28 mouse cellular contexts compared by ENCODE assay signal in the genomic region with DNA sequence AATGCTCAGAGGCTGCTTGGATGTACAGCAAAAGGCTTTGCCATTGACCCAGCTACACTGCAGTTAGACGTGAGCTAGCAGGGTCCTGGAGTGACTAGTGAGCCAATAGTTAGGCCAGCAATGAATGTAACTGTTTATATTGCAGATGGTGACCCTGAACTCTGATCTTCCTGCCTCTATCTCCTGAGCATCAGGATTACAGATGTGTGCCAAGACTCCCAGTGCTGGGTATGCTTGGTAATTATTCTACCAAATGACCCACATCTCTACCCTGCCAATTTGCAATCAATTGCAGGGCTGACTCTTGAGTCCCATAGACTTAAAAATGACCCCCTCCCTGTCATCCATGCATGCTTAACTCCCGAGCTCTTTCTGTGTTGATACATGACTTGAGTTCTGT.
A peak's percentile ranks its signal among the peaks of the same experiment; 100 is the strongest.
DNase-seq lines count a peak whose midpoint lies in the region; ATAC-seq lines count a peak whose summit lies in the region.
"Had no signal": no experiment of that assay in that cellular context is flagged by ENCODE, and none has a peak within 500 bp of the region (broad histone marks: within the 10 kb centered on the region; RNA-seq: fewer than 3 reads in every experiment).

No protein-coding gene starts in this region.

- H3K27ac ChIP-seq in embryonic facial prominence, embryonic 13.5 days = no peak overlapping the region
- no peak overlapping the region for H3K27ac ChIP-seq in embryonic facial prominence, embryonic 10.5 days (replicated peaks)
- peak overlapping the region; percentile 59 for H3K27ac ChIP-seq in liver, embryonic 12.5 days
- peak overlapping the region; percentile 58 for H3K27ac ChIP-seq in liver, embryonic 16.5 days (ENCODE audit: low read length)
- H3K27ac ChIP-seq in hindbrain, embryonic 16.5 days (ENCODE audit: low read depth, low read length) = no peak overlapping the region
- H3K27ac ChIP-seq: embryonic facial prominence, embryonic 12.5 days; embryonic facial prominence, embryonic 15.5 days; forebrain, embryonic 13.5 days; forebrain, embryonic 15.5 days had no signal

- no peak for ATAC-seq in embryonic facial prominence, embryonic 13.5 days (ENCODE audit: insufficient number of reproducible peaks, insufficient read depth, low FRiP score, low TSS enrichment, low read depth)
- ATAC-seq in liver, embryonic 12.5 days = no peak
- ATAC-seq in liver, embryonic 16.5 days (ENCODE audit: low read depth) = no peak
- no peak for ATAC-seq in hindbrain, embryonic 16.5 days
- ATAC-seq: activated CD4-positive, CD25-positive, alpha-beta regulatory T cell, adult 4 months; CD4-positive, CD25-positive, alpha-beta regulatory T cell, adult 4 months; forebrain, embryonic 13.5 days; forebrain, embryonic 15.5 days; forebrain, postnatal 0 days; Patski had no signal

- no peak for DNase-seq in embryonic facial prominence, embryonic 10.5 days (ENCODE audit: low spot score)
- DNase-seq in liver = no peak
- DNase-seq in frontal cortex, postnatal 36 days (ENCODE audit: low spot score in 2 of 2) = no peak
- DNase-seq: adrenal gland, adult 8-10 months; adrenal gland, postnatal 25 days; B cell, adult 2 months; cerebellum, adult 11 months; cerebellum, adult 18-20 months; cerebellum, adult 8-10 months; cerebellum, adult 9-11 months; cerebellum, postnatal 14 days; cerebellum, postnatal 36 days; embryo, embryonic 11 days; forebrain, postnatal 0 days had no signal

- H3K9me3 ChIP-seq in embryonic facial prominence, embryonic 13.5 days = no peaks in the 10 kb centered on the region
- no peaks in the 10 kb centered on the region for H3K9me3 ChIP-seq in embryonic facial prominence, embryonic 10.5 days
- no peaks in the 10 kb centered on the region for H3K9me3 ChIP-seq in liver, embryonic 12.5 days (replicated peaks)
- no peaks in the 10 kb centered on the region for H3K9me3 ChIP-seq in liver, embryonic 16.5 days (replicated peaks; ENCODE audit: control insufficient read depth, low read length)
- no peaks in the 10 kb centered on the region for H3K9me3 ChIP-seq in hindbrain, embryonic 16.5 days (ENCODE audit: control insufficient read depth, low read length)
- H3K9me3 ChIP-seq: embryonic facial prominence, embryonic 12.5 days; embryonic facial prominence, embryonic 15.5 days; forebrain, embryonic 13.5 days; forebrain, embryonic 15.5 days had no signal

- no peaks in the 10 kb centered on the region for H3K36me3 ChIP-seq in embryonic facial prominence, embryonic 13.5 days
- no peaks in the 10 kb centered on the region for H3K36me3 ChIP-seq in embryonic facial prominence, embryonic 10.5 days (replicated peaks)
- H3K36me3 ChIP-seq in liver, embryonic 12.5 days = no peaks in the 10 kb centered on the region
- no peaks in the 10 kb centered on the region for H3K36me3 ChIP-seq in liver, embryonic 16.5 days (ENCODE audit: control insufficient read depth, insufficient read depth)
- no peaks in the 10 kb centered on the region for H3K36me3 ChIP-seq in hindbrain, embryonic 16.5 days (ENCODE audit: control insufficient read depth, insufficient read depth, low read length)
- H3K36me3 ChIP-seq: embryonic facial prominence, embryonic 12.5 days; embryonic facial prominence, embryonic 15.5 days; forebrain, embryonic 15.5 days; G1E had no signal

- H3K27me3 ChIP-seq in embryonic facial prominence, embryonic 13.5 days = peaks cover 1% of the 10 kb centered on the region
- H3K27me3 ChIP-seq in embryonic facial prominence, embryonic 10.5 days (replicated peaks; ENCODE audit: low read depth, poor library complexity, severe bottlenecking) = peaks cover 3% of the 10 kb centered on the region; the same call in 1 of the 2 replicates
- H3K27me3 ChIP-seq in liver, embryonic 12.5 days (replicated peaks) = peaks cover 2% of the 10 kb centered on the region; the same call in 1 of the 2 replicates
- no peaks in the 10 kb centered on the region for H3K27me3 ChIP-seq in liver, embryonic 16.5 days (ENCODE audit: control insufficient read depth, insufficient read depth, low read depth, low read length)
- no peaks in the 10 kb centered on the region for H3K27me3 ChIP-seq in hindbrain, embryonic 16.5 days (replicated peaks; ENCODE audit: control insufficient read depth, insufficient read depth, low read length)
- H3K27me3 ChIP-seq: CH12.LX; embryonic facial prominence, embryonic 12.5 days; embryonic facial prominence, embryonic 15.5 days; forebrain, embryonic 15.5 days; Patski had no signal

- no peak overlapping the region for H3K4me2 ChIP-seq in embryonic facial prominence, embryonic 13.5 days
- no peak overlapping the region for H3K4me2 ChIP-seq in liver, embryonic 12.5 days
- no peak overlapping the region for H3K4me2 ChIP-seq in liver, embryonic 16.5 days (ENCODE audit: low read depth, low read length)
- H3K4me2 ChIP-seq in hindbrain, embryonic 16.5 days (ENCODE audit: low read length) = no peak overlapping the region
- H3K4me2 ChIP-seq: embryonic facial prominence, embryonic 12.5 days; embryonic facial prominence, embryonic 15.5 days; forebrain, embryonic 13.5 days; forebrain, embryonic 15.5 days had no signal

- no peak overlapping the region for H3K4me3 ChIP-seq in embryonic facial prominence, embryonic 13.5 days
- no peak overlapping the region for H3K4me3 ChIP-seq in embryonic facial prominence, embryonic 10.5 days
- H3K4me3 ChIP-seq in liver, embryonic 12.5 days = no peak overlapping the region
- no peak overlapping the region for H3K4me3 ChIP-seq in liver, embryonic 16.5 days (ENCODE audit: low read depth, low read length)
- H3K4me3 ChIP-seq in hindbrain, embryonic 16.5 days (ENCODE audit: low read length) = no peak overlapping the region
- H3K4me3 ChIP-seq: embryonic facial prominence, embryonic 12.5 days; embryonic facial prominence, embryonic 15.5 days; erythroblast, embryonic 14.5 days; forebrain, embryonic 13.5 days; forebrain, embryonic 15.5 days had no signal

- 68% methylated on average over 2 of the region's 2 CpGs for WGBS in embryonic facial prominence, embryonic 13.5 days
- 67% methylated on average over 2 of the region's 2 CpGs for WGBS in embryonic facial prominence, embryonic 10.5 days
- 62% methylated on average over 2 of the region's 2 CpGs for WGBS in liver, embryonic 12.5 days (ENCODE audit: insufficient replicate concordance)
- 38% methylated on average over 2 of the region's 2 CpGs for WGBS in liver, embryonic 16.5 days (ENCODE audit: insufficient replicate concordance)
- WGBS in hindbrain, embryonic 16.5 days = 73% methylated on average over 2 of the region's 2 CpGs

- 0 out of 2 replicates have a peak, but pooled peaks cover 4% of the 10 kb centered on the region for H3K4me1 ChIP-seq in embryonic facial prominence, embryonic 13.5 days
- peaks cover 24% of the 10 kb centered on the region for H3K4me1 ChIP-seq in embryonic facial prominence, embryonic 10.5 days
- peaks cover 34% of the 10 kb centered on the region for H3K4me1 ChIP-seq in liver, embryonic 12.5 days
- peaks cover 16% of the 10 kb centered on the region for H3K4me1 ChIP-seq in liver, embryonic 16.5 days (ENCODE audit: control insufficient read depth, low read depth, low read length)
- no peaks in the 10 kb centered on the region for H3K4me1 ChIP-seq in hindbrain, embryonic 16.5 days (ENCODE audit: control insufficient read depth, insufficient read depth, low read depth, low read length)

- H3K9ac ChIP-seq in embryonic facial prominence, embryonic 13.5 days = 0 out of 2 replicates have a peak overlapping the region, but pooled peaks have one; percentile 27
- no peak overlapping the region for H3K9ac ChIP-seq in liver, embryonic 12.5 days
- H3K9ac ChIP-seq in liver, embryonic 16.5 days (ENCODE audit: low read depth, low read length) = no peak overlapping the region
- H3K9ac ChIP-seq in hindbrain, embryonic 16.5 days (ENCODE audit: low read depth, low read length) = no peak overlapping the region
- H3K9ac ChIP-seq: embryonic facial prominence, embryonic 12.5 days; embryonic facial prominence, embryonic 15.5 days; forebrain, embryonic 13.5 days; forebrain, embryonic 15.5 days; forebrain, postnatal 0 days had no signal

Comparison
In these comparisons a context has a peak if more than half of its experiments do, and no peak if none do; other contexts are left out.
1. H3K27ac ChIP-seq: peak in liver, embryonic 12.5 days (single experiment) and liver, embryonic 16.5 days (single experiment); none in embryonic facial prominence, embryonic 13.5 days (single experiment), embryonic facial prominence, embryonic 10.5 days (single experiment) and hindbrain, embryonic 16.5 days (single experiment).